Mouse (Mus musculus): ENCODE measurements around the gene Myo1h.

Myo1h gene

GRCm38 (mm10) chr5:114406592-114406991 is 117.6 kb downstream of the Myo1h start:
- no peak for DNase-seq

- no peak for DNase-seq
Measured at GRCm38 (mm10) chr5:114407269-114407668, 118.3 kb downstream of the Myo1h start.

GRCm38 (mm10) chr5:114407810-114408209 is 118.8 kb downstream of the Myo1h start:
- DNase-seq, result no peak

- DNase-seq, result no peak
Measured at GRCm38 (mm10) chr5:114408846-114409245, 119.9 kb downstream of the Myo1h start.

GRCm38 (mm10) chr5:114410429-114410828 is 121.5 kb downstream of the Myo1h start:
- DNase-seq, result no peak

- DNase-seq, result no peak
Measured at GRCm38 (mm10) chr5:114412361-114412998, 123.5 kb downstream of the Myo1h start.

GRCm38 (mm10) chr5:114413067-114413735 is 124.2 kb downstream of the Myo1h start:
- peak; percentile 26 for DNase-seq

All from liver (tissue).